Mouse (Mus musculus) liver, embryonic 14.5 days (tissue): Measurements from ENCODE around the gene Npas3. TPM values are rescaled to one million over a fixed set of nuclear protein-coding genes. Genes with fewer than 3 reads are reported as not detected.

ENCODE experiments used
- ATAC-seq: fragments of 200-750 bp; cut with Nextera tagmentation; 2 replicates; pipeline ENCODE4 v1.8.0; 2017; ENCODE audit warnings: moderate number of reproducible peaks, mild to moderate bottlenecking, moderate library complexity; ENCODE audit not compliant: insufficient read depth
- DNase-seq, 3 experiments: peaks; one replicate each; pipeline ENCODE4 v3.0.0-alpha.2; 2012 to 2013; ENCODE audit warnings: low read depth in 3 of 3, low spot score in 3 of 3
- H3K27ac ChIP-seq: fragments of 300-500 bp; sonication (generic); 2 replicates; pipeline ENCODE4 v1.5.1; 2014; ENCODE audit warnings: moderate library complexity, mild to moderate bottlenecking, control low read depth, inconsistent platforms
- H3K27me3 ChIP-seq: fragments of 300-500 bp; sonication (generic); 2 replicates; pipeline ENCODE4 v1.6.1; 2014; ENCODE audit warnings: mild to moderate bottlenecking, low read length, moderate library complexity; ENCODE audit not compliant: control insufficient read depth, insufficient read depth
- H3K36me3 ChIP-seq: fragments of 300-500 bp; sonication (generic); replicated peaks from 2 replicates; pipeline ENCODE4 v1.6.1; 2014; ENCODE audit warnings: low read depth; ENCODE audit not compliant: control insufficient read depth, insufficient read depth
- H3K4me1 ChIP-seq, 2 experiments: fragments of 200-500 bp in 1 of 2; fragments of 300-500 bp in 1 of 2; sonication (generic) in 1 of 2; replicated peaks; 2 replicates each; pipeline ENCODE4 v1.6.1; 2012 to 2014; ENCODE audit warnings: antibody characterized with exemption in 1 of 2, inconsistent platforms in 1 of 2, low read length in 1 of 2; ENCODE audit not compliant: control insufficient read depth in 2 of 2, insufficient read depth in 2 of 2
- H3K4me2 ChIP-seq: fragments of 300-500 bp; sonication (generic); 2 replicates; pipeline ENCODE4 v1.6.1; 2014; ENCODE audit warnings: low read depth, mild to moderate bottlenecking, control low read depth, moderate library complexity
- H3K4me3 ChIP-seq, 2 experiments: fragments of 200-500 bp in 1 of 2; fragments of 300-500 bp in 1 of 2; sonication (generic) in 1 of 2; 2 replicates each; pipeline ENCODE4 v1.5.1; 2012 to 2014; ENCODE audit warnings: low read depth in 2 of 2, low read length in 2 of 2, mild to moderate bottlenecking in 2 of 2, control low read depth in 1 of 2, inconsistent platforms in 1 of 2, moderate library complexity in 1 of 2; ENCODE audit not compliant: insufficient read depth in 1 of 2
- H3K9ac ChIP-seq: fragments of 300-500 bp; sonication (generic); replicated peaks from 2 replicates; pipeline ENCODE4 v1.6.1; 2014; ENCODE audit warnings: mild to moderate bottlenecking, control low read depth, moderate library complexity
- H3K9me3 ChIP-seq: fragments of 300-500 bp; sonication (generic); 2 replicates; pipeline ENCODE4 v1.6.1; 2016; ENCODE audit warnings: low read length, mixed read lengths; ENCODE audit not compliant: control insufficient read depth
- CTCF ChIP-seq: IDR thresholded peaks from 2 replicates; pipeline ENCODE4 v1.5.1; 2016; ENCODE audit warnings: antibody characterized with exemption, low read depth, control low read depth
- EP300 ChIP-seq: IDR thresholded peaks from 2 replicates; pipeline ENCODE4 v1.6.1; 2016; ENCODE audit warnings: antibody characterized with exemption, low read depth
- WGBS: fragments of 180-500 bp; shearing (Covaris S2); extraction: QIAGEN DNeasy Blood & Tissue Kit; methylation state at CpG from one replicate; pipeline ENCODE4 v1.1.7; 2014; ENCODE audit not compliant: insufficient replicate concordance; 5-methylcytosine and 5-hydroxymethylcytosine counted together
- polyA plus RNA-seq, 2 experiments: library from polyadenylated mRNA; depleted of rRNA in 1 of 2; stranded (reverse) in 1 of 2; unstranded in 1 of 2; fragments of >200 nt; fragmentation: Nextera tagmentation in 1 of 2; extraction: Ambion mirVana in 1 of 2; gene quantifications; 2 replicates each; pipeline versions ENCODE4 v1.2.1 to v1.2.3; 2012 to 2014

Npas3 gene
- polyA plus RNA-seq, 2 experiments, result 0.08 to 0.09 TPM

DNA sequence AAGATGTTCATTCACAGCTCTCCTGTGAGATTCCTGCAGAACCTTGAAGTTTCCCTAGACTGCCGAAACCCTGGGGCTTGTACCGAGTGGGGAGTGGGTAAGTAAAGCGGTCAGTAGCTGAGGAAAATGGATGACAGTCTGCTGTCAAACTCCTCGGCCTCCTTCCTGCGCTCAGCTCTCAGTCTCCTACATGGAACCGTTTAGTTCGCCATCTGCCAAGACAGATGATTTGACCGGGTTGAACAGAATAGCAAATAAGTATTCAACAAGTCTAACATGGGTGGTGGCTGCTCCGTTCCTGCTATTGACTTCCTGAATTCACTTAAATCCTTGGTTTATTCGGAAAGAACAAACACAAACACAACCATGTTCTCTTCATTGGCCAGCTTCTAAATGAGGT lies 541.0 kb downstream of the Npas3 start:
- no peak for DNase-seq
- no peak for ATAC-seq
- Histone ChIP-seq H3K9ac (no peak overlapping the region), H3K9me3 (no peaks in the 10 kb centered on the region), H3K4me2 (no peak overlapping the region), H3K4me1 (peaks cover 0 to 2% of the 10 kb centered on the region in 2 experiments; a peak in 2 of 4 replicates), H3K27me3 (no peaks in the 10 kb centered on the region), H3K27ac (no peak overlapping the region), H3K36me3 (no peaks in the 10 kb centered on the region), H3K4me3 (no peak overlapping the region)
- TF ChIP-seq CTCF (no peak), EP300 (no peak)
- 73% methylated on average over 10 of the region's 10 CpGs for WGBS

DNA sequence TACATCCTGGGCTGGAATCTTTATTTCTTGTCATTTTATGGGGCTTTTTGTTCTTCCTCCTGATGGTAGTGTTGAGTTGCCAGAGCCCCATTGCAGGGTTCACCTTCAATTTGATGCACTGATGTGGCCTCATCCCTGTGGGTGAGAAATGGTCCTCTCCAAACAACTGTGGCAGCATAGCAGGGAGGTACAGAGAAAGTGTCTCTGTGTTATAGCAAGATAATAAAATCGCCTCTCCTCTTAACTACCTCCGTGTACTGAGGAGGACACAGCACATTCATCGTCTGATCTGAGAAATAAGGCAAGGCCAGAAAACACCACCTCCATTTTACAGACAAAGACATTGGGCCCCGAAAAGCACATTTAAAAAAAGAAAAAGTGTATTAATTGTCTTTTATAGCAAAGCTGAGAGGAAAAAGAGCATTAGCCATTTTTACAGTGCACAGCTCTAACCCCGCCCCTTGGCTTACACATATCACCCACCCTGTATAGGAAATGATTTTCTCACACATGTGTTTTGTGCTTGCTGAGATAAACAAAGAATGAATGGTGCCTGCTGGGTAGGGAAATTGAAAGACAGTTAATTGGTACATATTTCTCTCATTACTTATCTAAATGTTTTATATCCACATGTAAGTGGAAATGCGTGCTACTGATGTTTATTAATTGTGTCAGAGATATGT lies 546.4 kb downstream of the Npas3 start:
- Histone ChIP-seq H3K27me3 (no peaks in the 10 kb centered on the region), H3K4me3 (no peak overlapping the region), H3K9me3 (no peaks in the 10 kb centered on the region), H3K9ac (no peak overlapping the region), H3K4me2 (peak overlapping the region; percentile 28), H3K36me3 (no peaks in the 10 kb centered on the region), H3K4me1 (peaks cover 4% of the 10 kb centered on the region in 2 experiments), H3K27ac (no peak overlapping the region)
- TF ChIP-seq CTCF (no peak), EP300 (peak; percentile 33; the same call in 1 of the 2 replicates)
- ATAC-seq (peak; percentile 89), DNase-seq (peak in 2 of 3 experiments; percentile 20 to 27)
- WGBS, result 48% methylated on average over 6 of the region's 6 CpGs

DNA sequence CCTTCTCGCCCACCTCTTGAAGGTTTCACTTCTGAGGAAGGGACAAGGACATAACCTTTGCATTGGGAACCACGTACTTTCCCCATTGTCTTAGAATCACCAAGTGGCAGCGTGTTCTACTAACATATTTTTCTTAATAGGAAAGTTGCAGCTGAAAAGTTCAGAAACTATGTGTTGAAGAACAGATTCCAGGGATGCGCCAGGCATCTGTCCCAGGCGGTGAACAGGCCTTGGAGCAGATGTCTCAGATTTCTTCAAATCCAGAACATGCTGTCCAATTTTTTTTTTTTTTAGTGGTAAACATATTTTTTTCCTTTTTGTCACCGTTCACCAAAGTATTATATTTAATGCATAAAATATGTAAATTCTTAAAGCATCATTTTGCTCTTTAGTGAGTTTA lies 553.4 kb downstream of the Npas3 start:
- WGBS, result 67% methylated on average over 6 of the region's 6 CpGs
- no peak overlapping the region for H3K4me3 ChIP-seq
- H3K9me3 ChIP-seq, result no peaks in the 10 kb centered on the region
- H3K4me2 ChIP-seq, result no peak overlapping the region
- H3K9ac ChIP-seq, result no peak overlapping the region
- no peak for TF ChIP-seq CTCF
- no peak for TF ChIP-seq EP300
- no peaks in the 10 kb centered on the region for H3K36me3 ChIP-seq
- no peaks in the 10 kb centered on the region for H3K4me1 ChIP-seq
- H3K27ac ChIP-seq, result no peak overlapping the region
- no peaks in the 10 kb centered on the region for H3K27me3 ChIP-seq
- DNase-seq (no peak), ATAC-seq (no peak)

DNA sequence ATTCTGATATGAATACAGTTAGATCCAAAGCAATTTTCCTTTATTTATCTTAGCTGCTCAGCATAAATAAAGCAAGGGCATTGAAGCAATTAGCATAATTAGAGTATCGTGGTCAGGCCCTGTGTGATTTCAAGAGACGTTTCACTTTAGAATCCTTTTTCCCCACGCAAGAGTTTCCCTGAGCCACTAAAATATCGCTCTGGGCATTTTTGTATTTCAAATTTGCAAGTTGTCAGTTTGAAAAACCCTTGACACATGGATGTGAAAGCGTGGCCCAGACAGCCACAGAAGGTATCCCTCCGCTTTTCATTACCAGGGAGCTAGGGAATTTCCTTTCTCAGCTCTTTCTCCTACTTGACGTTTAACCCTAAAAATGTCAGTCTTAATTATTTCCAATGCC lies 553.9 kb downstream of the Npas3 start:
- H3K4me2 ChIP-seq, result no peak overlapping the region
- 71% methylated on average over 7 of the region's 7 CpGs for WGBS
- no peak overlapping the region for H3K4me3 ChIP-seq
- H3K9me3 ChIP-seq, result no peaks in the 10 kb centered on the region
- H3K9ac ChIP-seq, result no peak overlapping the region
- H3K27ac ChIP-seq, result no peak overlapping the region
- H3K36me3 ChIP-seq, result no peaks in the 10 kb centered on the region
- TF ChIP-seq CTCF (no peak), EP300 (no peak)
- H3K4me1 ChIP-seq, result no peaks in the 10 kb centered on the region
- DNase-seq (no peak), ATAC-seq (no peak)
- no peaks in the 10 kb centered on the region for H3K27me3 ChIP-seq

DNA sequence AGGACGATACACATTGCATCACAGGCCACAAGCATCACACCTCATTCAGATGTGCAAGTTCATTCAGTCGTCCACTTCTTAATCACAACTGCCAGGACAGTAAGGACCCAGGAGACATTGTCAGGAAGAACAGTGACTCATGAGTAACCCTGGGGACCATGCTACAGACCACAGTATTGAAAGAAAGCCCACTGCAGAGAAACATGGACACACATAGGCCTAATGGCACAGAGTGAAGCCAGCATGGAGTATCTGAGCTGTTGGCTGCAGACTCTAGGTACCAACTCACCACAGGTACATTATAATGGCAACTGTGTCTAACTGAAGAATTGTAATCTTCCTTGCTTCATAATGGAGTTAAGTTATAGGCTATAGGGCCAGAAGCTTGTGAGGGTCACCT lies 561.6 kb downstream of the Npas3 start:
- Histone ChIP-seq H3K9me3 (no peaks in the 10 kb centered on the region), H3K27ac (no peak overlapping the region), H3K27me3 (no peaks in the 10 kb centered on the region), H3K4me2 (no peak overlapping the region), H3K4me1 (peaks cover 0 to 4% of the 10 kb centered on the region in 2 experiments; a peak in 2 of 4 replicates), H3K36me3 (no peaks in the 10 kb centered on the region), H3K9ac (no peak overlapping the region), H3K4me3 (no peak overlapping the region)
- TF ChIP-seq CTCF (no peak), EP300 (no peak)
- DNase-seq, result no peak
- ATAC-seq, result no peak
- WGBS, result 72% methylated on average over 2 of the region's 2 CpGs
